Mouse (Mus musculus) bone marrow macrophage, adult 2 months (primary cell): Measurements from ENCODE around the gene Dctn3. TPM values are rescaled to one million over a fixed set of nuclear protein-coding genes. Genes with fewer than 3 reads are reported as not detected.
A peak's percentile ranks its signal among the peaks of the same experiment; 100 is the strongest.

Source experiments
- H3K27ac ChIP-seq: 2 replicates; pipeline ENCODE4 v1.5.1; 2012; ENCODE audit warnings: low read depth, low read length; ENCODE audit not compliant: insufficient read depth
- H3K4me1 ChIP-seq: 2 replicates; pipeline ENCODE4 v1.6.1; 2012; ENCODE audit warnings: low read length; ENCODE audit not compliant: control insufficient read depth, insufficient read depth
- H3K4me3 ChIP-seq: 2 replicates; pipeline ENCODE4 v1.5.1; 2012; ENCODE audit warnings: mild to moderate bottlenecking, low read length, moderate library complexity; ENCODE audit not compliant: insufficient read depth
- CTCF ChIP-seq: IDR thresholded peaks from 2 replicates; pipeline ENCODE4 v1.5.1; 2012; ENCODE audit warnings: low read depth, mild to moderate bottlenecking, low read length, moderate library complexity
- POLR2A ChIP-seq: IDR thresholded peaks from 2 replicates; pipeline ENCODE4 v1.6.1; 2012; ENCODE audit warnings: mild to moderate bottlenecking, low read depth, low read length, borderline replicate concordance
- polyA plus RNA-seq: library from polyadenylated mRNA; stranded (reverse); fragments of >200 nt; gene quantifications from 2 replicates; pipeline ENCODE4 v1.2.4, GENCODE M21; 2012; ENCODE audit not compliant: missing spikeins, insufficient read depth, insufficient read length

The Dctn3 gene
- polyA plus RNA-seq, 1 experiment: 75.2 TPM

- Histone ChIP-seq H3K27ac (peak overlapping the region; percentile 35), H3K4me3 (no peak overlapping the region), H3K4me1 (peaks cover 12% of the 10 kb centered on the region)
- TF ChIP-seq POLR2A (no peak), CTCF (no peak)
Measured at GRCm38 (mm10) chr4:41738256-41738603, 15.3 kb upstream of the Dctn3 start.

GRCm38 (mm10) chr4:41737602-41738255 lies 14.8 kb upstream of the Dctn3 start:
- 0 out of 2 replicates have a peak overlapping the region, but pooled peaks have one; percentile 35 for H3K27ac ChIP-seq
- no peak overlapping the region for H3K4me3 ChIP-seq
- peaks cover 12% of the 10 kb centered on the region for H3K4me1 ChIP-seq
- TF ChIP-seq CTCF: peak; percentile 78
- no peak for TF ChIP-seq POLR2A

- H3K27ac ChIP-seq: no peak within 1 kb of the TSS
- TF ChIP-seq POLR2A (no peak), CTCF (no peak)
- peak within 1 kb of the TSS; percentile 30 for H3K4me3 ChIP-seq
- 0 out of 2 replicates have a peak, but pooled peaks cover 2% of the 10 kb centered on the region for H3K4me1 ChIP-seq
Measured at GRCm38 (mm10) chr4:41731052-41731765, 8.2 kb upstream of the Dctn3 start, which contains the start of gene Arid3c. Gene Arid3c (minus strand): TSS chr4:41731142.

GRCm38 (mm10) chr4:41726826-41727621 lies 4.1 kb upstream of the Dctn3 start:
- H3K27ac ChIP-seq: no peak overlapping the region
- no peak overlapping the region for H3K4me3 ChIP-seq
- TF ChIP-seq POLR2A: no peak
- TF ChIP-seq CTCF: no peak
- H3K4me1 ChIP-seq: peaks cover 7% of the 10 kb centered on the region

GRCm38 (mm10) chr4:41716834-41717233 lies 6.1 kb downstream of the Dctn3 start:
- no peak for TF ChIP-seq POLR2A
- TF ChIP-seq CTCF: no peak
- Histone ChIP-seq H3K4me1 (peaks cover 10% of the 10 kb centered on the region), H3K27ac (no peak overlapping the region), H3K4me3 (no peak overlapping the region)

GRCm38 (mm10) chr4:41715596-41715995 lies 7.4 kb downstream of the Dctn3 start:
- H3K4me1 ChIP-seq: peaks cover 5% of the 10 kb centered on the region
- TF ChIP-seq POLR2A (no peak), CTCF (no peak)
- no peak overlapping the region for H3K27ac ChIP-seq
- H3K4me3 ChIP-seq: no peak overlapping the region

- Histone ChIP-seq H3K4me3 (no peak overlapping the region), H3K27ac (no peak overlapping the region), H3K4me1 (peaks cover 5% of the 10 kb centered on the region)
- no peak for TF ChIP-seq CTCF
Measured at GRCm38 (mm10) chr4:41715082-41715481, 7.9 kb downstream of the Dctn3 start.

- H3K4me1 ChIP-seq: peaks cover 5% of the 10 kb centered on the region
- no peak overlapping the region for H3K27ac ChIP-seq
- TF ChIP-seq POLR2A: 0 out of 2 replicates have a peak, but pooled peaks have one; percentile 13
- peak; percentile 77 for TF ChIP-seq CTCF
- no peak overlapping the region for H3K4me3 ChIP-seq
Measured at GRCm38 (mm10) chr4:41714276-41714675, 8.7 kb downstream of the Dctn3 start.

- TF ChIP-seq POLR2A (no peak), CTCF (no peak; the same call in 1 of the 2 replicates)
- peak within 1 kb of the TSS; percentile 82 for H3K4me3 ChIP-seq
- H3K4me1 ChIP-seq: peaks cover 5% of the 10 kb centered on the region
- peak within 1 kb of the TSS; percentile 35 for H3K27ac ChIP-seq
Measured at GRCm38 (mm10) chr4:41713197-41714067, 9.5 kb downstream of the Dctn3 start, which contains the start of gene Rpp25l. Gene Rpp25l (minus strand): TSS chr4:41713534.
